Mouse (Mus musculus): ENCODE measurements at regions not wholly inside any gene's neighbourhood (a gene's known extent, or its start where the extent isn't known, plus 50 kb on each side); places are given as distances from the start of the nearest gene placed in this dataset.

GRCm38 (mm10) chr11:44229996-44230395 is 169.9 kb upstream of the Il12b start:
- H3K9ac ChIP-seq (replicated peaks; ENCODE audit: low read length, poor library complexity, severe bottlenecking), result no peak overlapping the region
- no peak for TF ChIP-seq CTCF (IDR thresholded peaks at IDR 0.05)
- no peaks in the 10 kb centered on the region for H3K9me3 ChIP-seq (ENCODE audit: low read length)
- no peak for ATAC-seq (ENCODE audit: low FRiP score)
- no peaks in the 10 kb centered on the region for H3K4me1 ChIP-seq (ENCODE audit: insufficient read depth, low read length)
- H3K4me2 ChIP-seq (ENCODE audit: low read depth, low read length, poor library complexity, severe bottlenecking), result no peak overlapping the region
- H3K27ac ChIP-seq (ENCODE audit: low read depth, low read length), result no peak overlapping the region
- no peak overlapping the region for H3K4me3 ChIP-seq (ENCODE audit: low read depth, low read length)
- 81% methylated on average over 5 of the region's 5 CpGs for WGBS
- peak; percentile 14 for DNase-seq (ENCODE audit: low spot score)
- no peaks in the 10 kb centered on the region for H3K27me3 ChIP-seq (ENCODE audit: insufficient read depth, low read length)
- no peaks in the 10 kb centered on the region for H3K36me3 ChIP-seq (ENCODE audit: insufficient read depth, low read length)

DNA sequence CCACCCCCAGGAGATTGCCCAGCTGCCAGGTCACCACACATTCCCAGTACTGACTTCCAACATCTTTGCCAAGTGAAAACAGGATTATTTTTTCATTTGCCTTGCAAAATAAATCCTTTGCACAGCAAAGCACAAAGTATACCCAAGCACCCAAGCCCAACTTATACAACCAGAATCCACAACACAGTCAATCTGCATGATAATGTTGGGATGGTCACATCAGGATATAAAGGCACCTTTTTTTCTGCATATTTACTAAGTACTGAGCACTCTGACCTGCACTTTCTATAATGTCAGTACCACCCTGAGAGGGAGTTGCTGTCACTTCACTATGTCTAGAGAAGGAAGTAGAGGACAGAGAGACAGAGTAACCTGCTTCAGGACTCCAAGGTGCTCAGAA is 164.4 kb upstream of the Il12b start:
- H3K27ac ChIP-seq (ENCODE audit: low read depth, low read length), result no peak overlapping the region
- ATAC-seq (ENCODE audit: low FRiP score), result no peak
- no peaks in the 10 kb centered on the region for H3K27me3 ChIP-seq (ENCODE audit: insufficient read depth, low read length)
- H3K36me3 ChIP-seq (ENCODE audit: insufficient read depth, low read length), result no peaks in the 10 kb centered on the region
- no peak overlapping the region for H3K4me2 ChIP-seq (ENCODE audit: low read depth, low read length, poor library complexity, severe bottlenecking)
- no peak overlapping the region for H3K9ac ChIP-seq (replicated peaks; ENCODE audit: low read length, poor library complexity, severe bottlenecking)
- no peaks in the 10 kb centered on the region for H3K4me1 ChIP-seq (ENCODE audit: insufficient read depth, low read length)
- DNase-seq (ENCODE audit: low spot score), result no peak
- no peak for TF ChIP-seq CTCF (IDR thresholded peaks at IDR 0.05)
- H3K9me3 ChIP-seq (ENCODE audit: low read length), result no peaks in the 10 kb centered on the region
- no peak overlapping the region for H3K4me3 ChIP-seq (ENCODE audit: low read depth, low read length)

DNA sequence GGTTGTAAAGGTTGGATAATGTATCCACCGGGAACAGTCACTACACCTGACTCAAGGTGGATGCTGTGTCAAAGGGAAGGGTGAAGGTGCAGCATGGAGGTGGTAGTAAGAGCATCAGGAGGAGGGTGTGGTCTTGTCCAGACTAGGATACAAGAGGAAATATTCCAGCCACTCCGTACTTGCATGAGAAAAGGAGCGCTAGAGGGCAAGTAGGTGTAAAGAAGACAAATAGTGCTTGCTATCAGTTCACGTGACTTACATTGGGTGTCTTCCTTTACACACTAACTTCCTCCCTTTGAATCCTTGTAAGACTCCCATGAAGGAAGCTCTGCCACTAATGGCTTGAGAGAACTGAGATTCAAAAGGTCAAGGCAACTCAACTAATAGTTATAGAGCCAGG is 161.8 kb upstream of the Il12b start:
- Histone ChIP-seq H3K27me3 (ENCODE audit: insufficient read depth, low read length) (no peaks in the 10 kb centered on the region), H3K27ac (ENCODE audit: low read depth, low read length) (no peak overlapping the region), H3K4me1 (ENCODE audit: insufficient read depth, low read length) (no peaks in the 10 kb centered on the region), H3K9me3 (ENCODE audit: low read length) (no peaks in the 10 kb centered on the region), H3K4me3 (ENCODE audit: low read depth, low read length) (no peak overlapping the region), H3K9ac (replicated peaks; ENCODE audit: low read length, poor library complexity, severe bottlenecking) (no peak overlapping the region), H3K36me3 (ENCODE audit: insufficient read depth, low read length) (no peaks in the 10 kb centered on the region), H3K4me2 (ENCODE audit: low read depth, low read length, poor library complexity, severe bottlenecking) (no peak overlapping the region)
- no peak for DNase-seq (ENCODE audit: low spot score)
- no peak for ATAC-seq (ENCODE audit: low FRiP score)
- WGBS, result 95% methylated on average over 4 of the region's 4 CpGs
- TF ChIP-seq CTCF (IDR thresholded peaks at IDR 0.05), result no peak

- H3K9me3 ChIP-seq (ENCODE audit: low read length), result no peaks in the 10 kb centered on the region
- no peaks in the 10 kb centered on the region for H3K4me1 ChIP-seq (ENCODE audit: insufficient read depth, low read length)
- TF ChIP-seq CTCF (IDR thresholded peaks at IDR 0.05), result no peak
- H3K27me3 ChIP-seq (ENCODE audit: insufficient read depth, low read length), result no peaks in the 10 kb centered on the region
- ATAC-seq (ENCODE audit: low FRiP score) (no peak), DNase-seq (ENCODE audit: low spot score) (peak; percentile 24)
- H3K9ac ChIP-seq (replicated peaks; ENCODE audit: low read length, poor library complexity, severe bottlenecking), result no peak overlapping the region
- H3K36me3 ChIP-seq (ENCODE audit: insufficient read depth, low read length), result no peaks in the 10 kb centered on the region
- no peak overlapping the region for H3K4me2 ChIP-seq (ENCODE audit: low read depth, low read length, poor library complexity, severe bottlenecking)
- WGBS, result 84% methylated on average over 8 of the region's 8 CpGs
- no peak overlapping the region for H3K4me3 ChIP-seq (ENCODE audit: low read depth, low read length)
- no peak overlapping the region for H3K27ac ChIP-seq (ENCODE audit: low read depth, low read length)
Measured at GRCm38 (mm10) chr11:44238598-44238997, 161.3 kb upstream of the Il12b start.

DNA sequence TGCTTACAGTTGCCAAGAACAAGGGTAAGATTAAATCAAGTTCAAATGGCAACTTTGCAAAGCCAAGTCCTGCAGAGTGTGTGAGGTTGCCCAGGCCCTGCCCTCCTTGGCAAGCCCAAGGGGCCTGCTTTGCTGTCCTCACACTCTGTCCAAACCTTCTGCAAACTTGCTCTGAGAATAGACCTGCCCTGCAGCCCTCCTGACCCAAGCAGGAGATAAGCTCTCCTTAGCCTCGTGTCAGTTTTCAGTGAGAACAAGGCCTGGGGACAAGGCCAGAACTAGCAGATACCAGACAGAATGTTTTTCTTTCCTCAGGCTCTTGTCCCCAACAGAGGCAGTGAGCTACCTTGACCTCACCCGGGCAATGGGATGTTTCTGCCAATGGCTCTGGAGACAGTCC is 156.7 kb upstream of the Il12b start:
- Histone ChIP-seq H3K4me2 (ENCODE audit: low read depth, low read length, poor library complexity, severe bottlenecking) (no peak overlapping the region), H3K9me3 (ENCODE audit: low read length) (no peaks in the 10 kb centered on the region), H3K36me3 (ENCODE audit: insufficient read depth, low read length) (no peaks in the 10 kb centered on the region), H3K27ac (ENCODE audit: low read depth, low read length) (no peak overlapping the region), H3K9ac (replicated peaks; ENCODE audit: low read length, poor library complexity, severe bottlenecking) (no peak overlapping the region), H3K4me1 (ENCODE audit: insufficient read depth, low read length) (no peaks in the 10 kb centered on the region), H3K4me3 (ENCODE audit: low read depth, low read length) (no peak overlapping the region), H3K27me3 (ENCODE audit: insufficient read depth, low read length) (no peaks in the 10 kb centered on the region)
- ATAC-seq (ENCODE audit: low FRiP score), result no peak
- no peak for TF ChIP-seq CTCF (IDR thresholded peaks at IDR 0.05)
- DNase-seq (ENCODE audit: low spot score), result no peak
- WGBS, result 70% methylated on average over 2 of the region's 2 CpGs

GRCm38 (mm10) chr11:44251821-44252220 is 148.0 kb upstream of the Il12b start:
- TF ChIP-seq CTCF (IDR thresholded peaks at IDR 0.05), result no peak
- H3K9me3 ChIP-seq (ENCODE audit: low read length), result no peaks in the 10 kb centered on the region
- H3K27ac ChIP-seq (ENCODE audit: low read depth, low read length), result no peak overlapping the region
- WGBS, result 93% methylated on average over 5 of the region's 5 CpGs
- no peaks in the 10 kb centered on the region for H3K4me1 ChIP-seq (ENCODE audit: insufficient read depth, low read length)
- no peaks in the 10 kb centered on the region for H3K36me3 ChIP-seq (ENCODE audit: insufficient read depth, low read length)
- no peak overlapping the region for H3K9ac ChIP-seq (replicated peaks; ENCODE audit: low read length, poor library complexity, severe bottlenecking)
- no peak overlapping the region for H3K4me2 ChIP-seq (ENCODE audit: low read depth, low read length, poor library complexity, severe bottlenecking)
- DNase-seq (ENCODE audit: low spot score), result no peak
- no peaks in the 10 kb centered on the region for H3K27me3 ChIP-seq (ENCODE audit: insufficient read depth, low read length)
- no peak overlapping the region for H3K4me3 ChIP-seq (ENCODE audit: low read depth, low read length)
- no peak for ATAC-seq (ENCODE audit: low FRiP score)
